Mouse (Mus musculus): ENCODE measurements around the gene Rfx2. TPM values are rescaled to one million over a fixed set of nuclear protein-coding genes. Genes with fewer than 3 reads are reported as not detected.

Gene Rfx2
- polyA plus RNA-seq (2016; fragmentation: Nextera tagmentation; extraction: Ambion mirVana), result 4.0 and 5.3 TPM in 2 replicates

DNA sequence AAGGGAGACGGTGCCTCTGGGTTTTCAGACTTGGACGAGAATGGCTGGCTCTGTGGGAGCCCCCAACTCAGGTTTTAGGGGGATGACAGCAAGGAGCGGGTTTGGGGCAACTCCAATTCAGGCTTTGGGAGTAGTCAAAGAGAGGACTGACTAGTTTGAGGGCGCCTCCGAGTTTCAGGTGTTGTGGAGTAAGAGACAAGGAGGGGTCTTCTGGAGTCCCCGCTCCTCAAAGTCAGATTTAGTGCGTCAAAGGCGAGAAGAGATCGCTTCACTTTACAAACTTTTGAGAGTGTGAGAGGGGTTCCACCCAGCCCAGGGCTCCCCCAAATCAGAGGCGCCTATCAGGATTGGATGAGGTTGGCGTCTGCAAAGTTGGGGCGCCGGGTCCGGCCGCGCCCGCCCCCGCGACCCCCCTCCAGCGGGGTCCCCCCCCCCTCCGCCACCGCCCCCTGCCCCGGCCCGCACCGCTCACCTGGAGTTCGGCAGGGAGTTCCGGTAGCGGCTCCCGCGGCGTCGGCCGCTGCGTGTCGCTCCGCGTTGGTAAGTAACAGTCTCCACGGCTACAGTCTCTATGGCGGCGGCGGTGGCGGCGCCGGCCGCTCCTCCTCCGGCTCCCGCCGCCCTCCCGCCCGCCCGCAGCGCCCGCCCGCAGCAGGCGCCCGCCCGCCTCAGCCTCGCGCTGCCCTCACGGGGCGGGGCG is at the start of gene Rfx2:
TSS of gene Rfx2 (minus strand) at position 603 of the 700 bp plus-strand sequence.
- Histone ChIP-seq H3K4me3 (peak within 1 kb of the TSS; percentile 79), H3K9me3 (no peaks in the 10 kb centered on the region), H3K27me3 (replicated peaks; ENCODE audit: low read depth, poor library complexity, severe bottlenecking) (peaks cover 59% of the 10 kb centered on the region), H3K4me1 (peaks cover 18% of the 10 kb centered on the region), H3K36me3 (replicated peaks) (no peaks in the 10 kb centered on the region), H3K27ac (replicated peaks) (peak within 1 kb of the TSS; percentile 79)
- under 1% methylated on average over 60 of the region's 62 CpGs for whole genome bisulfite sequencing
- no peak for DNase-seq (ENCODE audit: low spot score)

DNA sequence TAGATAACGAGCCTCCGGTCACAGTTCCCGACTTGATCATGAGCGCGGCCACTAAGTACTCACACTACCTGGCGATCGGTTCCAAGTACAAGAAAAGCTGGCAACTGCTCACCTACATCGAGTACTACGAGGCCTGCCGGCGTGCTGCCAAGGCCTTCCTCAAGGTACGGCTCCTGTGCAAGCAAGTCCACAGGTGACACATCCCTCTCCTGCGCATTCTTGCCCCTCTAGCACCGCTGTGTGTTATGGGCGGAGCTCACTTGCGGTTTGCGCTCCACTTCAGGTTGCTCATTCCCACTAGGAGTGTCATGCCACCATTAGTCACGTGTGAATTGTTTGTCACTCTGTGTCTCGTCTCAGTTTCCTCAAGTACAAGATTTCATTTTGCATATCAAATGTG is 46.6 kb upstream of the Rfx2 start:
- Histone ChIP-seq H3K4me1 (no peaks in the 10 kb centered on the region), H3K27ac (replicated peaks) (no peak overlapping the region), H3K27me3 (replicated peaks; ENCODE audit: low read depth, poor library complexity, severe bottlenecking) (no peaks in the 10 kb centered on the region), H3K9me3 (no peaks in the 10 kb centered on the region), H3K4me3 (no peak overlapping the region), H3K36me3 (replicated peaks) (no peaks in the 10 kb centered on the region)
- DNase-seq (ENCODE audit: low spot score), result no peak
- WGBS, result 91% methylated on average over 19 of the region's 19 CpGs

DNA sequence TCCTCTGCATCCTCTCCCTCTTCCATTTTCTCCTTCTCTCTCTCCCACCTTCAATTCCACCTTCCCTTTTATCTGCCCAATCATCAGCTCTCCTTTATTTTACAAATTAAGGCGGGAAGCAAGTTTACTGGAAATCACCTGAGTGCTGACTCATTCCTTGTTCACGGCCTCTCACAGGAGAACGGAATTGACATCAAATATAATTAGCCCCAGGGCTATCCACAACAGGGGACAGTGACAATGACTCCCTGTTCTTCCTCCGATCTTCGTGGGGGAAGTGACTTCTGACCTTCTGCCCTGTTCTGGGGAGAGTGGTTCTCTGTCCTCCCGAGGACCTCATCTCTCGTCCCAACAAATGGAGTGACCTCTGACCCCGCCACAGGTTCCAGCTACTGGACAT is 46.2 kb upstream of the Rfx2 start:
- WGBS, result 52% methylated on average over 8 of the region's 8 CpGs
- H3K4me3 ChIP-seq, result no peak overlapping the region

DNA sequence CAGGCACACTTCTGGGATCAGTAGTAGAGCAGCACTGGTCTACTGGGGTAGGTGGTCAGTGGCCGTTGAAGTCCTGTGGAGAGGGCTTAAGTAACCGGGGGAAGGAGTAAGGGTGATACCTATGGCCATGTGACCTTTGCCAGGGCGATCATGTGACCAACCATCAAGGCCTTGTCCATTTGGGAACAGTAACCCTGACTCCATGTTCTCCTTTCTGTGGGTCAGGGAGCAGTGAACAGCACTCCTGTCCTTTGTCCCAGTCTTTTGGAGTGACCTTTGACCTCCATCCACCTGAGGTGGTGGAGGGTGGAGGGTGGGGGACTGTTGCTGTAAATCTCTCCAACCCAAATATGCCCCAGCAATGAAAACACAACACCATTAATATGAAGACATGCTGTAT is 45.7 kb upstream of the Rfx2 start:
- no peak overlapping the region for H3K27ac ChIP-seq (replicated peaks)
- H3K4me3 ChIP-seq, result no peak overlapping the region
- no peak for DNase-seq (ENCODE audit: low spot score)
- H3K9me3 ChIP-seq, result no peaks in the 10 kb centered on the region
- H3K4me1 ChIP-seq, result no peaks in the 10 kb centered on the region
- H3K27me3 ChIP-seq (replicated peaks; ENCODE audit: low read depth, poor library complexity, severe bottlenecking), result no peaks in the 10 kb centered on the region
- WGBS, result 82% methylated on average over 3 of the region's 3 CpGs
- H3K36me3 ChIP-seq (replicated peaks), result no peaks in the 10 kb centered on the region

More for the DNA sequence above, 46.2 kb upstream of the Rfx2 start:
- no peak for DNase-seq (ENCODE audit: low spot score)
- no peak overlapping the region for H3K27ac ChIP-seq (replicated peaks)
- H3K36me3 ChIP-seq (replicated peaks), result no peaks in the 10 kb centered on the region
- no peaks in the 10 kb centered on the region for H3K27me3 ChIP-seq (replicated peaks; ENCODE audit: low read depth, poor library complexity, severe bottlenecking)
- no peaks in the 10 kb centered on the region for H3K9me3 ChIP-seq
- no peaks in the 10 kb centered on the region for H3K4me1 ChIP-seq

DNA sequence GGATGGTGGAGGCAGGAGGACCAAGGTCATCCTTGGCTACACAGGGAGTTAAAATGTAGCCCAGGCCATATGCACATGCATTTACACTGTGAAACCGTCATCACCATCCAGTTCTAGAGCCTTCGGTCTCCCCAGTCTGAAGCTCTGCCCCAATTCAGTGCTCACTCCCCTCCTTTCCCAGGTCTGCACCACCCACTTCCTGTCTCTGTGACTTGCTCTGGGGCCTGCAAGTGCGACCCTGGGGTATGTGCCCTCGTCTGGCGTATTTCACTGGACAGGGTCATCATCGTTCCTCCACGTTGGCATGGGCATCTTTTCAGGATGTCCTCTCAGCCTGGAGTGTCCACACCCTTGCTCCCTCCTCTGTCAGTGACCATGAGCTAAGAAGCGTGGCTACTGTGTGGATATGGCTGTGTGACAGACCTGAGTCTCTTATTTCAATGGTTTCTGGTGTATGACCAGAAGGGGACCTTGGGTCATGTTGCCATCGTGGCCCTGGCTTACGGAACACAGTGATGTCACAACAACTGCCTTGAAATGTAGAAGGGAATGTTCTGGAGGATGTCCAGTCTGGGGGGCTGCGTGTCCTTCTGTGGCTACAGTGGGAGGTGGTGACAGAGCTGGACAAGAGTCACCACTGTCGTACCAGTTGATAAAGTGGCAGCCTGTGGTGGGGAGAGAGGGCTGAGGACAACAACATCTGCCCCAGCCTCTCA is 44.3 kb upstream of the Rfx2 start, which contains the start of gene 1700061G19Rik:
TSS of gene 1700061G19Rik (plus strand) at position 542 of the 716 bp plus-strand sequence.
- WGBS, result 87% methylated on average over 12 of the region's 12 CpGs
- no peaks in the 10 kb centered on the region for H3K27me3 ChIP-seq (replicated peaks; ENCODE audit: low read depth, poor library complexity, severe bottlenecking)
- DNase-seq (ENCODE audit: low spot score), result no peak

DNA sequence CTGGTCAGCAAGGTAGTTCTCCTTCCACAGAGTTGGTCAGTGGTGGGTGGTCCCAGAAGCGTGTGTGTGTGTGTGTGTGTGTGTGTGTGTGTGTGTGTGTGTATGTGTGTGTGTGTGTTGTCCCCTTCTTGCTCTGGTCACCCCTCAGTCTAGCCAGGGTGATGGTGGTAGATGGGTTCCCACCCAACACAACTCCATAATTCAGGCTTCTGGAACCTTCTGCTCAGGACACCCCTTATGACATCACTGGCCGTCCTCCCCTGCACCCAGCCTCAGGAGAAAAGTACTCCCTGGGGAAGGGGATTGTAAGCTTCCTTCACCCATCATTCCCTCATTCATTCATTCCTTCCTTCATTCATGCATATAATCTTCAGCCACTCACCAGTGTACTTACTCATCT is 43.4 kb upstream of the Rfx2 start, which contains the start of gene Acsbg2:
TSS of gene Acsbg2 (minus strand) at position 211 of the 400 bp plus-strand sequence.
- Histone ChIP-seq H3K4me3 (no peak within 1 kb of the TSS), H3K27ac (replicated peaks) (no peak within 1 kb of the TSS), H3K36me3 (replicated peaks) (no peaks in the 10 kb centered on the region), H3K27me3 (replicated peaks; ENCODE audit: low read depth, poor library complexity, severe bottlenecking) (no peaks in the 10 kb centered on the region), H3K9me3 (no peaks in the 10 kb centered on the region), H3K4me1 (no peaks in the 10 kb centered on the region)
- DNase-seq (ENCODE audit: low spot score), result no peak
- WGBS, result 86% methylated on average over 2 of the region's 2 CpGs

More for the DNA sequence above, 44.3 kb upstream of the Rfx2 start, which contains the start of gene 1700061G19Rik:
- H3K4me3 ChIP-seq, result no peak within 1 kb of the TSS
- no peaks in the 10 kb centered on the region for H3K4me1 ChIP-seq
- H3K27ac ChIP-seq (replicated peaks), result no peak within 1 kb of the TSS
- H3K9me3 ChIP-seq, result no peaks in the 10 kb centered on the region
- H3K36me3 ChIP-seq (replicated peaks), result no peaks in the 10 kb centered on the region

DNA sequence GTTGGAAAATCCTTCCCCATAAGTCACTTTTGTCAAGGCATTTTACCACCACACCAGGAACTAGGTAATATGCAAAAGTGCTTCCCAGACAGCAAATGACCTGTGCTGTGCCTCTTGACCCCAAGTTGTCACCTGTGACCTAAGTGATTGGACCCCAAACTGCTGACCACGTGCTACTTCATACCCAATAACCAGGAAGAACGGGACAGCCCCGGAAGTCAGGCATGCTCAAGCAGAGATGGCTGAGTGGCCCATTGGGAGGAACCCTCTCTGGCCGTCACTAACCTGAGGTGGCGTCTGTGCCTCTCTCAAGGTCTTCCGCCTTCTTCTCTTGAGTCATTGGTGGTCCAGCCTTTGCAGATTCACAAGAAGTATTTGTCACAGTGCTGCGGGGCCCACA is 41.7 kb upstream of the Rfx2 start:
- Histone ChIP-seq H3K4me3 (no peak overlapping the region), H3K4me1 (no peaks in the 10 kb centered on the region), H3K27me3 (replicated peaks; ENCODE audit: low read depth, poor library complexity, severe bottlenecking) (no peaks in the 10 kb centered on the region), H3K27ac (replicated peaks) (no peak overlapping the region), H3K9me3 (no peaks in the 10 kb centered on the region), H3K36me3 (replicated peaks) (no peaks in the 10 kb centered on the region)
- WGBS, result 78% methylated on average over 7 of the region's 7 CpGs
- DNase-seq (ENCODE audit: low spot score), result no peak

DNA sequence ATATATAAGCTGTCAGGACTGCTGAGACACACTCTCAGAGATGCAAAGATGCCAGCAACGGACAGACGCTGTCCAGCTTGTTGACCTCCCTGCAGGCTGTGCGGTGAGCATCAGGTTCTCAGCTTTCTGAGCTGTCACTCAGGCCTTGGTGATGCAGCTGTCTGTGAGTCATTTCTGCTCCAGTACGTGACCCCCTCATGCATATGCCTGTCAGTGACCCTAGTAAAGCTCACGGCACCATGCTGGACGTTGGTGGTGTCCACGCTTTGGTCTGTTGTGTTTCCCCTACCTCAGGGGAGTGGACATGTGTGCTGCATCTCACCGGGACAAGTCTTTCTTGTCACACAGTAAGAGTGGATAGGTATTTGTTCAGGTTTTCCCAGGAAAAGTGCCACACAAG is 41.0 kb upstream of the Rfx2 start:
- Histone ChIP-seq H3K9me3 (peaks cover 7% of the 10 kb centered on the region), H3K27ac (replicated peaks) (no peak overlapping the region), H3K36me3 (replicated peaks) (no peaks in the 10 kb centered on the region), H3K4me1 (no peaks in the 10 kb centered on the region), H3K4me3 (no peak overlapping the region), H3K27me3 (replicated peaks; ENCODE audit: low read depth, poor library complexity, severe bottlenecking) (no peaks in the 10 kb centered on the region)
- 69% methylated on average over 8 of the region's 8 CpGs for WGBS
- no peak for DNase-seq (ENCODE audit: low spot score)

DNA sequence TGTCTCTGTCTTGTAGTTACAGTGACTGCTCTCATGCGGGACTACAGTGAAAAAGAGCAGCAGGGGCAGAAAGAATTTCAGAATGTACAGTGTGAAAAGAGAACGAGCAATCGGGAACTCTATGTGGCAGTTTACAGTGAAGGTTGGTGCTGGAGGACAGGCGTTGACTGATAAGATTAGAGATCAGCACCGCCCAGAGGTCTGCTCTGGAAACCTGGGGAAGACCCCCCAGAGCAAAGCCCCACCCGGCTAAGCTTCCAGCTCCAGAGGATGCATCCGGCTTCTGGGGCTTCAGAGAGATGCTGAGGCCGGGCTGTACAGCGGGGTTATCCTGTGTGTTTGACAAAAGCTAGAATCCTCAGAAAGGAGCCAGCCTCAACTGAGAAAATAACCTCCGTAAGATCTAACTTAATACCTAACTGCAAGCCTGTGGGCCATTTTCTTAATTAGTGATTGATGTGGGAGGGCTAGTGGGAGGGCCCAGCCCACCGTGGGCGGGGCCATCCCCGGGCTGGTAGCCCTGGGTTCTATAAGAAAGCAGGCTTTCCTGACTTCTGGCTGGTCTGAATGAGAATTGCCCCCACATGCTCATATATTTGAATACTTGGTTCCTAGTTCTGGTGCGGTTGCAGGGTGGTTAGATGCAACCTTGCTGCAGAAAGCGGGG is 39.6 kb upstream of the Rfx2 start:
- Histone ChIP-seq H3K27ac (replicated peaks) (no peak overlapping the region), H3K27me3 (replicated peaks; ENCODE audit: low read depth, poor library complexity, severe bottlenecking) (no peaks in the 10 kb centered on the region), H3K4me3 (no peak overlapping the region), H3K9me3 (peaks cover 11% of the 10 kb centered on the region), H3K4me1 (no peaks in the 10 kb centered on the region), H3K36me3 (replicated peaks) (no peaks in the 10 kb centered on the region)
- 76% methylated on average over 15 of the region's 15 CpGs for WGBS
- DNase-seq (ENCODE audit: low spot score), result no peak

DNA sequence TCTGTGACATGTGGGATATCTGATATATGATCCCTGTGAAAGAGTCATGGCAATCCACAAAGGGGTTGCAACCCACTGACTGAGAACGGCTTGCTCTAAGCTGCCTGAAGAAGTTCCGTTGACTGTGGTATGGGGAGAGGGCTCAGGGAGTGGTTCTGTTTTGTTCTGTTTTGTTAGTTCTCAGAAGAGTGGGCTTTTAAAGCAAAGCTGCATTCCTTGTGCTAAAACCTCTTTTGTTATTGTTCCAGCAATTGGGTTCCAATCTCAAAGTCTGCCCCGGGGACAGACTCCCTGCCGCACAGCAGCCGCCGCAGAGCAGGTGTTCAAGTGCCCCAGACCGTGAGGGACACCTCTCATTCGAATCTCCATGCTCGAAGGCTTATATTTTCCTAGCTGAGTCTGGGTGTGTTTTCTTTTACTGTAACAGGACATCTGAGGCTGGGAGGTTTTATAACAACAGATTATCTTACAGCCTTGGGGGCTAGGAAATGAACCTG is 38.7 kb upstream of the Rfx2 start:
- 58% methylated on average over 9 of the region's 9 CpGs for WGBS
- Histone ChIP-seq H3K27me3 (replicated peaks; ENCODE audit: low read depth, poor library complexity, severe bottlenecking) (no peaks in the 10 kb centered on the region), H3K9me3 (peaks cover 11% of the 10 kb centered on the region), H3K4me1 (no peaks in the 10 kb centered on the region), H3K36me3 (replicated peaks) (no peaks in the 10 kb centered on the region), H3K27ac (replicated peaks) (no peak overlapping the region), H3K4me3 (no peak overlapping the region)
- DNase-seq (ENCODE audit: low spot score), result no peak

DNA sequence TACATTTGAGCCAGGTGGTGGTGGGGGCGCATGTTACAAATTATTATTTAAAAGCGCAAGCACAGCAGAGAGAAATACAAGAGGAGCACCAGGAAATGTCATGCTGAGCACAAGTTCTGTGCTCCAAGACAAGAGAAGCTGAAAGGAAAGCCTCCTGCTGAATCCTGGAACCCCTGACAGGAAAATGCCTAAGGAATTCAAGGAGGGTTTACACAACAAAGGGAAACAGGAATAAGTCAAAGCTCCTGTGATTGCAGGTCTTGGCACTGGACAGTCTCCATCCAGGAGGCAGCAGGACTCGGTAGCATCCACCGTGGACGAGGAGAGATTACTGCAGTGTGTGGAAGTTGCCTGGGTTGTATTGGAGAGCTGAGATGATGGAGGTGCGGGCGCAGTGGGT is 35.3 kb upstream of the Rfx2 start:
- H3K36me3 ChIP-seq (replicated peaks), result no peaks in the 10 kb centered on the region
- WGBS, result 81% methylated on average over 7 of the region's 7 CpGs
- no peak for DNase-seq (ENCODE audit: low spot score)
- H3K4me1 ChIP-seq, result peaks cover 3% of the 10 kb centered on the region; the same call in 1 of the 2 replicates
- no peak overlapping the region for H3K27ac ChIP-seq (replicated peaks)
- no peak overlapping the region for H3K4me3 ChIP-seq
- H3K27me3 ChIP-seq (replicated peaks; ENCODE audit: low read depth, poor library complexity, severe bottlenecking), result no peaks in the 10 kb centered on the region
- peaks cover 11% of the 10 kb centered on the region for H3K9me3 ChIP-seq

DNA sequence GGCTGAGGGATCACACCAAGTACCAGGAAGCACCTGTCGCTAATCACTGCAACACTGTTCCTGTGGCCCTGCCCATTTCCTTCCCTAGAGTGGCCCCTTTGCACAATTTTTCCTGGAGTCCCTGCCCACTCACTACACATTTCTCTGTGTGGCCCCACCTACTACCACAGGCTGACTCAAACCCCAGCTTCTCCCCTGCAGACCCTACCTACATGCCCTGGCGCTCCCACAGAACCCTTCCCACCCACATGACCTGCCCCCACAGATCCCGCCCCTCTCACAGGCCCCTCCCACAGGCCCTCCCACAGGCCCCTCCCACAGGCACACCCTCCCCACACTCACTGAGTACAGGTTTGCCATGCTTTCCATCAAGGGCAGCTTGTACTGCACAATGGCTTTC is 30.4 kb upstream of the Rfx2 start:
- peaks cover 3% of the 10 kb centered on the region; the same call in 1 of the 2 replicates for H3K4me1 ChIP-seq
- no peaks in the 10 kb centered on the region for H3K9me3 ChIP-seq
- H3K27ac ChIP-seq (replicated peaks), result no peak overlapping the region
- H3K36me3 ChIP-seq (replicated peaks), result no peaks in the 10 kb centered on the region
- DNase-seq (ENCODE audit: low spot score), result no peak
- 59% methylated on average over 3 of the region's 3 CpGs for WGBS
- no peaks in the 10 kb centered on the region for H3K27me3 ChIP-seq (replicated peaks; ENCODE audit: low read depth, poor library complexity, severe bottlenecking)
- H3K4me3 ChIP-seq, result no peak overlapping the region
